Mouse (Mus musculus): ENCODE measurements at regions not wholly inside any gene's neighbourhood (a gene's known extent, or its start where the extent isn't known, plus 50 kb on each side); places are given as distances from the start of the nearest gene placed in this dataset.

GRCm38 (mm10) chr1:169166041-169166850 is 365.0 kb downstream of the Nuf2 start:
- TF ChIP-seq POLR2A (IDR thresholded peaks at IDR 0.05; ENCODE audit: low read depth, low read length) (no peak), CTCF (IDR thresholded peaks at IDR 0.05; ENCODE audit: extremely low read depth, insufficient read length, insufficient replicate concordance, low read depth, low read length) (no peak)
